Mouse (Mus musculus): ENCODE data around the gene Arhgdig. TPM values are rescaled to one million over a fixed set of nuclear protein-coding genes. Genes with fewer than 3 reads are reported as not detected.

Gene Arhgdig
- total RNA-seq, 2 experiments from 2014 or later: 0.74 to 0.96 TPM

Other genes with a start within 250 kb of the Arhgdig start
- gene Capn15, start 222.0 kb downstream of the Arhgdig start, total RNA-seq (2015): 8.6 and 11.2 TPM in 2 replicates
- 2.4 and 3.3 TPM in 2 replicates for gene Capn15, start 222.0 kb downstream of the Arhgdig start, total RNA-seq (2017)
- 0.69 and 1.6 TPM in 2 replicates for gene Rab11fip3, start 138.2 kb downstream of the Arhgdig start, total RNA-seq (2015)
- 0.83 and 1.9 TPM in 2 replicates for gene Rab11fip3, start 138.2 kb downstream of the Arhgdig start, total RNA-seq (2017)
- 2.9 and 5.3 TPM in 2 replicates for gene Decr2, start 117.4 kb downstream of the Arhgdig start, total RNA-seq (2015)
- gene Decr2, start 117.4 kb downstream of the Arhgdig start, total RNA-seq (2017): 10.1 and 11.7 TPM in 2 replicates
- 46.5 and 47.1 TPM in 2 replicates for gene Nme4, start 112.2 kb downstream of the Arhgdig start, total RNA-seq (2015)
- gene Nme4, start 112.2 kb downstream of the Arhgdig start, total RNA-seq (2017): 42.7 and 45.4 TPM in 2 replicates
- 7.2 and 7.4 TPM in 2 replicates for gene Tmem8, start 94.5 kb downstream of the Arhgdig start, total RNA-seq (2015)
- 4.9 and 8.6 TPM in 2 replicates for gene Tmem8, start 94.5 kb downstream of the Arhgdig start, total RNA-seq (2017)
- 73.3 and 84.4 TPM in 2 replicates for gene Mrpl28, start 84.3 kb downstream of the Arhgdig start, total RNA-seq (2015)
- 40.7 and 46.4 TPM in 2 replicates for gene Mrpl28, start 84.3 kb downstream of the Arhgdig start, total RNA-seq (2017)
- gene Axin1, start 69.1 kb downstream of the Arhgdig start, total RNA-seq (2015): 26.2 and 34.6 TPM in 2 replicates
- gene Axin1, start 69.1 kb downstream of the Arhgdig start, total RNA-seq (2017): 160 and 191 TPM in 2 replicates
- gene Pdia2, start 8.7 kb downstream of the Arhgdig start, total RNA-seq (2015): 0.42 and 2.4 TPM in 2 replicates
- gene Pdia2, start 8.7 kb downstream of the Arhgdig start, total RNA-seq (2017): 3.6 and 3.9 TPM in 2 replicates
- 0.42 TPM in 1 of 2 replicates, not detected in the other for gene Rgs11, start 4.8 kb downstream of the Arhgdig start, total RNA-seq (2015)
- 0.33 TPM in 1 of 2 replicates, not detected in the other for gene Rgs11, start 4.8 kb downstream of the Arhgdig start, total RNA-seq (2017)
- 5.1 and 5.5 TPM in 2 replicates for gene Fam234a, start 36.5 kb upstream of the Arhgdig start, total RNA-seq (2015)
- gene Fam234a, start 36.5 kb upstream of the Arhgdig start, total RNA-seq (2017): 4.6 and 6.4 TPM in 2 replicates
- 68.1 and 69.9 TPM in 2 replicates for gene Luc7l, start 45.1 kb upstream of the Arhgdig start, total RNA-seq (2015)
- 100 and 126 TPM in 2 replicates for gene Luc7l, start 45.1 kb upstream of the Arhgdig start, total RNA-seq (2017)
- 1.6 and 2.2 TPM in 2 replicates for gene Neurl1b, start 207.0 kb upstream of the Arhgdig start, total RNA-seq (2015)
- 1.9 and 2.2 TPM in 2 replicates for gene Neurl1b, start 207.0 kb upstream of the Arhgdig start, total RNA-seq (2017)